Mouse (Mus musculus) liver, postnatal 0 days (tissue): ENCODE data around the gene Ttc7. TPM values are rescaled to one million over a fixed set of nuclear protein-coding genes. Genes with fewer than 3 reads are reported as not detected.

Experiments
- ATAC-seq: fragments of 200-750 bp; cut with Nextera tagmentation; 2 replicates; pipeline ENCODE4 v1.8.0; 2017; ENCODE audit warnings: mild to moderate bottlenecking, moderate library complexity
- DNase-seq: peaks from one replicate; pipeline ENCODE4 v3.0.0-alpha.2; 2016
- H3K27ac ChIP-seq: fragments of 300-500 bp; sonication (generic); 2 replicates; pipeline ENCODE4 v1.5.1; 2014; ENCODE audit warnings: antibody characterized with exemption, moderate library complexity, mild to moderate bottlenecking, low read depth
- H3K27me3 ChIP-seq: fragments of 300-500 bp; sonication (generic); 2 replicates; pipeline ENCODE4 v1.6.1; 2014; ENCODE audit warnings: low read length, control low read depth, mixed read lengths; ENCODE audit not compliant: insufficient read depth
- H3K36me3 ChIP-seq: fragments of 300-500 bp; sonication (generic); replicated peaks from 2 replicates; pipeline ENCODE4 v1.6.1; 2014; ENCODE audit warnings: mild to moderate bottlenecking, control low read depth, low read length, moderate library complexity, mixed read lengths; ENCODE audit not compliant: insufficient read depth
- H3K4me1 ChIP-seq: fragments of 300-500 bp; sonication (generic); 2 replicates; pipeline ENCODE4 v1.6.1; 2014; ENCODE audit warnings: antibody characterized with exemption, mild to moderate bottlenecking, control low read depth; ENCODE audit not compliant: insufficient read depth
- H3K4me2 ChIP-seq: fragments of 300-500 bp; sonication (generic); 2 replicates; pipeline ENCODE4 v1.6.1; 2014; ENCODE audit warnings: low read depth, mild to moderate bottlenecking, low read length, moderate library complexity, mixed read lengths
- H3K4me3 ChIP-seq: fragments of 300-500 bp; sonication (generic); 2 replicates; pipeline ENCODE4 v1.5.1; 2014; ENCODE audit warnings: low read depth, low read length
- H3K9ac ChIP-seq: fragments of 300-500 bp; sonication (generic); replicated peaks from 2 replicates; pipeline ENCODE4 v1.6.1; 2014; ENCODE audit warnings: mild to moderate bottlenecking, moderate library complexity
- H3K9me3 ChIP-seq: fragments of 300-500 bp; sonication (generic); 2 replicates; pipeline ENCODE4 v1.6.1; 2016; ENCODE audit warnings: mild to moderate bottlenecking, control low read depth, low read length, mixed read lengths
- CTCF ChIP-seq: sonication (generic); IDR thresholded peaks from 2 replicates; pipeline ENCODE4 v1.5.1; 2016; ENCODE audit warnings: antibody characterized with exemption, low read depth
- EP300 ChIP-seq: IDR thresholded peaks from 2 replicates; pipeline ENCODE4 v1.6.1; 2016; ENCODE audit warnings: antibody characterized with exemption, low read depth, mild to moderate bottlenecking
- WGBS: fragments of 180-500 bp; shearing (Covaris S2); extraction: QIAGEN DNeasy Blood & Tissue Kit; methylation state at CpG from one replicate; pipeline ENCODE4 v1.1.7; 2014; ENCODE audit not compliant: insufficient replicate concordance; 5-methylcytosine and 5-hydroxymethylcytosine counted together
- polyA plus RNA-seq: library from polyadenylated mRNA; unstranded; fragments of >200 nt; fragmentation: Nextera tagmentation; extraction: Ambion mirVana; gene quantifications from 2 replicates; pipeline ENCODE4 v1.2.1, GENCODE M21; 2015

Gene Ttc7
- polyA plus RNA-seq, 1 experiment from 2014 or later: 12.1 TPM

DNA sequence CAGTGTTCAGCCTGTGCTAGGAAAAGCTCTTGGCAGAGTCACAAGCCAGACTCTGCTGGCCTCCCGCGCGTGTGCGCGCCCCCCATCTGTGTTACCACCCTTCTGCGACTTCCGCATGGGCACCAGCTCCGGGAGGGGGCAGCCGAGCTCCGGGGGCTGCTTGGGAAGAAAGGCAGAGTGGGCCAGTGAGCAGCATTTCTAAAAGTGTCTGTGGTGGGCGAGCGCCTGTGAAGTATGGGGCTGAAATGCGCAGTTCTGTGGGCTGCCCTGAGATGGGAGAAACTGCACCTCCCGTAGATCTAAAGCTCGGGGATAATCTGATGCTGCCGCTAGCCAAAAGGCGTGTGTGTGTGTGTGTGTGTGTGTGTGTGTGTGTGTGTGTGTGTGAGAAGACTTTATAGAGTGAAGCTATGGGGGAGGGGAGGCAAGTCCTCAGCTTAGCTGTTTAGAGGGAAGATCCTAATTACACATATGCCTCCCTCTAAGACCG, 86.6 kb downstream of the Ttc7 start:
- Histone ChIP-seq H3K27me3 (no peaks in the 10 kb centered on the region), H3K9me3 (no peaks in the 10 kb centered on the region), H3K27ac (no peak overlapping the region), H3K4me2 (no peak overlapping the region), H3K4me3 (no peak overlapping the region), H3K9ac (no peak overlapping the region), H3K4me1 (peaks cover 19% of the 10 kb centered on the region), H3K36me3 (peaks cover 3% of the 10 kb centered on the region; the same call in 1 of the 2 replicates)
- no peak for DNase-seq
- TF ChIP-seq CTCF (no peak), EP300 (no peak)
- 79% methylated on average over 18 of the region's 18 CpGs for WGBS
- no peak for ATAC-seq

DNA sequence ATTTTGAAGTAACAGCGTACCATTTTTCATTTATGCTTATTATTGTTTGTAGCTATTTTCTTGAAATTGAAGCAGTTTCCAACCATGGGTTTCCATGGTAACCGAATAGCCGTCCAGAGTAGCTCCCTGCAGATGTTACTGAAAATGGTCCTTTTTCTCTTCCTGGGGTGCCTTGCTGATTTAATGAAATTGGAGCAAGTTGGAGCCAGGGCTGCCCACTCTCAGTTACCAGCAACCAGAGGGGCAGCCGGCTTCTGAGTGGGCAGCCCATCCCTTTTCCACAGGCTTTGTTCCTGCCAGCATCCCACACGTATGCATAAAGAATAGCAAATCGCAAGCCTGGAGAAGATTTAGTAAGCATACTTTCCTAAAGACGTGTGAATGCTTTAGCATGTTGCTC, 89.5 kb downstream of the Ttc7 start:
- Histone ChIP-seq H3K4me3 (no peak overlapping the region), H3K4me1 (peaks cover 14% of the 10 kb centered on the region), H3K9ac (no peak overlapping the region), H3K36me3 (peaks cover 3% of the 10 kb centered on the region; the same call in 1 of the 2 replicates), H3K4me2 (no peak overlapping the region), H3K9me3 (no peaks in the 10 kb centered on the region), H3K27ac (no peak overlapping the region), H3K27me3 (no peaks in the 10 kb centered on the region)
- 86% methylated on average over 7 of the region's 7 CpGs for WGBS
- ATAC-seq (no peak), DNase-seq (no peak)
- TF ChIP-seq EP300 (no peak), CTCF (no peak)

DNA sequence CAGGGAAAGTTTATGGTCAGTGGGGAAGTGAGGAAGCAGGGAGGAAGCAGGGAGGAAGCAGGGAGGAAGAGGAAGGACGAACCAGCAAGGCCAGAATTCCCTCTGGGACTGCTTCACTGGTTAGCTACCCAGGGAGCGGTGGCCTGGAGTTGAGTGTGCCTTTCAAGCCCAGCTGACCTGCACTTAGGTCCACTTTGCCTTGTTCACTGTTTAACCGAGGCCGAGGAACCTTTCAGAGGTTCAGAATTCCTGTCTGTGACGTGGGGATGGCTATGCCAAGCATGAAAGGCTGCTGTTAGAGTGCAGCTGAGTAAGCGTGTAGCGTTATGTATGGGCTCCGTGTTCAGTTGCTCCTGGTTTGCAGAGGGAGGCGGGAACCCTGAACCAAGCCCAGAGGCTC, 90.6 kb downstream of the Ttc7 start:
- no peak overlapping the region for H3K9ac ChIP-seq
- ATAC-seq: no peak
- no peak overlapping the region for H3K4me3 ChIP-seq
- DNase-seq: no peak
- TF ChIP-seq CTCF: no peak
- no peak for TF ChIP-seq EP300
- no peaks in the 10 kb centered on the region for H3K27me3 ChIP-seq
- no peaks in the 10 kb centered on the region for H3K9me3 ChIP-seq
- H3K27ac ChIP-seq: no peak overlapping the region
- 81% methylated on average over 9 of the region's 9 CpGs for WGBS
- H3K4me2 ChIP-seq: no peak overlapping the region
- peaks cover 3% of the 10 kb centered on the region; the same call in 1 of the 2 replicates for H3K36me3 ChIP-seq
- H3K4me1 ChIP-seq: peaks cover 20% of the 10 kb centered on the region

DNA sequence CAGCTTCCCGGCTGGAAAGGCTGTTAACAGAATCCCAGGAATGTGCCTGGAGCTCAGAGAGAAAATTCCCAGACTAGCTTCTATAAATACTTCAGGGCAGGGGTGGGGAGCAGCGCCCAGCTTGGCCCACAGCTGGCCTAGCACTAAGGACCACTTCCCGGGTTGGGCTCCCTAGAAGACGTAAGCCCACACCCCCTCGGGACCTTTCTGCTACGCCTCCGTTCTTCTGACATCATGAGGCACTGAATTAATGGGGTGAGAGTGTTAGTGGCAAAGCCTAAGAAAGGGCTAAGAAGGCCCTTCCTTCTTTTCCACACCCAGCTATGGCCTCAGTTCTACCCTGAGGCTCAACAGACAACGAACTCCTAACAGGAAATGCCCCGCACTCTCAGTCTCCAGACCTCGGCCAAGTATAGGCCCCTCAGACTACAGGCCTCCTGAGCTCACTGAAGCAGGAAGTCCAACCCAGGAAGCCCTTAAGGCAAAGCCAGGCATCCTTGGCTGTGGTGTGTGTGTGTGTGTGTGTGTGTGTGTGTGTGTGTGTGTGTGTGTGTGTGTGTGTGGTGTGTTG, 93.3 kb downstream of the Ttc7 start:
- TF ChIP-seq EP300: no peak
- no peak for TF ChIP-seq CTCF
- Histone ChIP-seq H3K36me3 (no peaks in the 10 kb centered on the region), H3K27me3 (no peaks in the 10 kb centered on the region), H3K4me1 (peaks cover 18% of the 10 kb centered on the region), H3K9me3 (no peaks in the 10 kb centered on the region), H3K4me2 (no peak overlapping the region), H3K9ac (no peak overlapping the region), H3K27ac (peak overlapping the region; percentile 67), H3K4me3 (no peak overlapping the region)
- ATAC-seq: peak; percentile 26
- WGBS: 45% methylated on average over 10 of the region's 10 CpGs
- DNase-seq: no peak

DNA sequence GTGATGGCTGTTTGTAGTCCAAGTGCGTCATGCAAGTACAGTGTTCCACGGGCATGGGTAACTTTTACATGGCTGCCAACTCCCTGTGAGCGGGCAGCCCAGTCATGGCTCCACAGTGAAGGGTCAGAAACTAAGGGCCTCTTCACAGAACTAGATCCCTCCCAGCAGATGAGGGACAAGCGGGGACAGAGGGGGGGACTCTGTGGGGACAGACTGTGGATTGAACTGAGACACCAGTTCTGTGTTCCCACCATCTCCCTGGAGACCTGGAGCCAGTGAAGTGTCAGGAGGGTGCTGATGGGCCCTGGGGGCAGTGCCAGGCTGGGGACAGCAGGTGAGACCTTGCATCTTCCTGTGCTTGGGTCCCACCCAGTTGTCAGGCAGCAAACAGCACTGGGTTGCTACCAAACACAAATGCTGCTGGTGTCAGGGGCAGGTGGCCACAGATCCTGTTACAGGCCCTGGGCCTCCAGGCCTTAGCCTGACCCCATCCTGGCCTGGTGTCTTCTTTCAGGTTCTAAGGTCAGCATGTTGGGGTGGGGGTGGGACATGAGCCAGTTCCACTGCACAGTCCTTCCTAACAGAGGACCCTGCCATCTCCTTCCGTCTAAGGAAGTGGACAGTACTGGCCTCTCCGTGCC, 94.3 kb downstream of the Ttc7 start:
- H3K4me1 ChIP-seq: peaks cover 18% of the 10 kb centered on the region
- DNase-seq (no peak), ATAC-seq (peak; percentile 40)

DNA sequence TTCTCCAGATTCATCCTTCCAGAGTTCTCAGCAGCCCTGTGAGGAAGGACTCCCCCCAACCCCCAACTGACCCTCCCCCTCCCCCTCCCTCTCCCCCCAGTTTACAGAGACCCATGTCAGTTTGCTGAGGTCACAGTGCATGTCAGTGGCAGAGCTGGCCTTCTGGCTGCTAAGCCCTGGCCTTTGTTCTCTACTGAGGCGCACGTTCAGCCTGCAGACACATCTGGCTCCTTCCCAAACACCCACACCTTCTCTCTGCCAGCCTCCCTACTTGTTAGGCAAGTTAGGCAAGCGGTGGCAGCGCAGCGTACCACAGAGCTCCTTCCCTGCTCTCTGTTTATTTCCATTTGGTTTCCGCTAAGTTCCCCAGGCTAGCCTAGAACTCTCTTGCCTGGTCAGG, 94.8 kb downstream of the Ttc7 start:
- no peak for TF ChIP-seq EP300
- TF ChIP-seq CTCF: no peak
- Histone ChIP-seq H3K4me2 (no peak overlapping the region), H3K27ac (peak overlapping the region; percentile 67; the same call in 1 of the 2 replicates), H3K27me3 (no peaks in the 10 kb centered on the region), H3K36me3 (no peaks in the 10 kb centered on the region), H3K9ac (no peak overlapping the region), H3K4me3 (no peak overlapping the region), H3K9me3 (no peaks in the 10 kb centered on the region), H3K4me1 (peaks cover 18% of the 10 kb centered on the region)
- ATAC-seq: peak; percentile 73
- WGBS: 73% methylated on average over 6 of the region's 6 CpGs
- DNase-seq: peak; percentile 53

More for the DNA sequence above, 94.3 kb downstream of the Ttc7 start:
- 72% methylated on average over 6 of the region's 6 CpGs for WGBS
- no peaks in the 10 kb centered on the region for H3K36me3 ChIP-seq
- no peaks in the 10 kb centered on the region for H3K9me3 ChIP-seq
- TF ChIP-seq EP300 (no peak), CTCF (no peak)
- no peaks in the 10 kb centered on the region for H3K27me3 ChIP-seq
- H3K27ac ChIP-seq: peak overlapping the region; percentile 67
- no peak overlapping the region for H3K4me2 ChIP-seq
- H3K4me3 ChIP-seq: no peak overlapping the region
- no peak overlapping the region for H3K9ac ChIP-seq
